Mouse (Mus musculus): ENCODE results near the gene Psma6.

DNA sequence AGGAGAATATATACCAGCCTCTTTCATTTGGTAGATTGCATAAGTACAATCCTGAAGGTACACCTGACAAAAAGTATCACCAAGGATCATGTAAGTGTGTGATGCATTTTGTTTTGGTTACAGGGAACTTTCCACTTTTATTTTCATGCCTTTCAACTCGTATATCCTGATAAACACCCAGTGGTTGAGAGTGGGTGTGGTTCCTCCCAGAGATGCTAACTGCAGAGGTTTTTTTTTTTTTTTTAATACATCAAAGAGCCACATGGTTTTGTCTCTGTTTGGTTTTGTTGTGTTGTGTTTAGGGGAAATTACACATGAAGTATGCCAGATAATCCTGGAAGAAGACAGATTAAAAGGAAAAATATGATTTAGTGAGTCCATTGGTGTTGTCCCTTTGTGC, 26.7 kb upstream of the Psma6 start:
- TF ChIP-seq CTCF (IDR thresholded peaks at IDR 0.05; ENCODE audit: insufficient read depth, low read length) (no peak), POLR2A (IDR thresholded peaks at IDR 0.05; ENCODE audit: borderline replicate concordance, extremely low read depth, low read depth, low read length) (no peak)

Data from lung, adult 2 months (tissue).